Mouse (Mus musculus): ENCODE measurements at regions not wholly inside any gene's neighbourhood (a gene's known extent, or its start where the extent isn't known, plus 50 kb on each side); places are given as distances from the start of the nearest gene placed in this dataset.
"Not testable (repeated sequence)": the region's sequence is repeated elsewhere in the genome, so short reads cannot be mapped to it uniquely, and the experiment has no call there.

DNA sequence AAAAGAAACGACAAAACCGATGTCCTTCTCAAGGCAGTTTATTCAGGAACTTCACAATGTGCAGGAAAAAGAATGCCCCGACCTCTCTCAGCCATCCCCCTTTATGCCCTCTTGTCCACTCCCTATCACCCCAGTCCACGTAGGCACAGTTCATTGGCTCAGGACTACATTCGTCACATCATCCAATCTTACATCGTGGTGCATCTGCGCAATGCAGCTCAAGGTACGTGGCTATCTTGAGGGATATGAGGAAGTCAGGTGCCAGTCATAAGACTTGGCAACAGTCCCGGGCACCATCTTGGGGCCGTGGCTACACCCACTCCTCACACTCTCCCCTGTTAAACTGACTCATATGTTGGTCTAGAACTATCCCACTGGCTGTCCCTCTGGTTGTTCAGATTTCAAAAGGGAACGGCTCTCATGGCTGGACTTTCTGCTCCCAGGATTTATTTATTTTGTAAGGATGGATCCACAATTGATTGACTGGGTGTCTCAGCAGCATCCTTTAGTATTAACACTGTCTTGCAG lies 87.4 kb upstream of the Olfr1402 start:
- not testable (repeated sequence) for DNase-seq

- peak; percentile 55 for DNase-seq
Observed at GRCm38 (mm10) chr3:97507209-97507608, 85.4 kb upstream of the Olfr1402 start.

- DNase-seq: no peak
Observed at GRCm38 (mm10) chr3:97491904-97492303, 70.1 kb upstream of the Olfr1402 start.

- DNase-seq: no peak
Observed at GRCm38 (mm10) chr3:97491208-97491607, 69.4 kb upstream of the Olfr1402 start.

- DNase-seq: no peak
Observed at GRCm38 (mm10) chr3:97489336-97489735, 67.5 kb upstream of the Olfr1402 start.
